In the genomic region with DNA sequence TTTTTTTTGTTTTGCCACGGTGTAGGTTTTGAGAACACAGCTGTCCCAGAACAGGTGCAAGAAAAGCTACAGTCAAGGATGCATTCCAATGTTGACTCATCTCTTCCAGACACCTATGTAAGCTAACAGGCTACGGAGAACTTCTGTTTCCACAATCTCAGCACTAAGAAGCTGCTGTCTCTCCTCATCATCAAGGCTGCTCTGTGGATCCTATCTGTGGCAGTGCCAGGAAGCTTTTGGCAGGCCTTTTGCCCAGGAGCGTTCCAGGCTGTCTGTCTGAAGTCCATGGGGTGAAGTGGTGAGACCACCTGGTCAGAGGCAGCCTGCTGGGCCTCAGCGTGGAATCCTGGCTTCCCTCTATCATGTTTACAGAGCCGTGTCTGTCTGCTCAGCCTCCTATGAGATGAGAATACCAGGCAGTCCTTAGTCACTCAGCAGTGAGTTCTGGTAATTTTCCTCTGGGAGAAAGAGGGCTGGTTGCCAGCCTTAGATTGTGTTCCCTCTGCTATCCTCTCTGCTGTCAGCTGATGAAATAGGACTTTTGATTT, we compare ENCODE assay signal across 9 mouse cellular contexts.
DNase-seq lines count a peak whose midpoint lies in the region; ATAC-seq and TF ChIP-seq lines count a peak whose summit lies in the region.
"Had no signal": no experiment of that assay in that cellular context is flagged by ENCODE, and none has a peak within 500 bp of the region (broad histone marks: within the 10 kb centered on the region; RNA-seq: fewer than 3 reads in every experiment).

No protein-coding gene starts in this region.

- H3K9ac ChIP-seq in midbrain, embryonic 13.5 days (replicated peaks): no peak overlapping the region
- H3K9ac ChIP-seq in midbrain, embryonic 11.5 days (ENCODE audit: low read length): no peak overlapping the region
- no peak overlapping the region for H3K9ac ChIP-seq in heart, embryonic 14.5 days (ENCODE audit: low read length)
- no peak overlapping the region for H3K9ac ChIP-seq in liver, postnatal 0 days (replicated peaks)
- H3K9ac ChIP-seq: liver, embryonic 14.5 days had no signal

- TF ChIP-seq EP300 in liver, postnatal 0 days (IDR thresholded peaks at IDR 0.05; ENCODE audit: low read depth): no peak

- ATAC-seq in midbrain, embryonic 13.5 days: 0 out of 2 replicates have a peak, but pooled peaks have one; percentile 30
- ATAC-seq in midbrain, embryonic 11.5 days (ENCODE audit: low FRiP score): no peak
- ATAC-seq in heart, embryonic 14.5 days (ENCODE audit: insufficient number of reproducible peaks, insufficient read depth, low FRiP score, low read depth): peak; percentile 82
- no peak for ATAC-seq in liver, postnatal 0 days

- 56% methylated on average over 5 of the region's 5 CpGs for WGBS in midbrain, embryonic 13.5 days
- 66% methylated on average over 5 of the region's 5 CpGs for WGBS in midbrain, embryonic 11.5 days
- 4% methylated on average over 5 of the region's 5 CpGs for WGBS in cerebellum, adult 2 months
- WGBS in heart, embryonic 14.5 days: 14% methylated on average over 5 of the region's 5 CpGs
- WGBS in liver, postnatal 0 days (ENCODE audit: insufficient replicate concordance): 46% methylated on average over 5 of the region's 5 CpGs

- no peak overlapping the region for H3K27ac ChIP-seq in midbrain, embryonic 13.5 days
- no peak overlapping the region for H3K27ac ChIP-seq in midbrain, embryonic 11.5 days (ENCODE audit: low read depth, low read length)
- H3K27ac ChIP-seq in cerebellum, adult 2 months (ENCODE audit: insufficient read depth, low read length): peak overlapping the region; percentile 74
- H3K27ac ChIP-seq in heart, embryonic 14.5 days (replicated peaks in 1 of 2; ENCODE audit: control insufficient read depth in 1 of 2, insufficient read depth in 1 of 2, low read depth in 2 of 2, low read length in 2 of 2): peak overlapping the region; percentile 82 to 93
- no peak overlapping the region for H3K27ac ChIP-seq in liver, postnatal 0 days (ENCODE audit: low read depth)
- H3K27ac ChIP-seq: liver, embryonic 14.5 days had no signal

- H3K27me3 ChIP-seq in midbrain, embryonic 13.5 days: no peaks in the 10 kb centered on the region
- H3K27me3 ChIP-seq in midbrain, embryonic 11.5 days (ENCODE audit: control insufficient read depth, insufficient read depth, low read length): no peaks in the 10 kb centered on the region
- no peaks in the 10 kb centered on the region for H3K27me3 ChIP-seq in cerebellum, adult 2 months (ENCODE audit: control insufficient read depth, insufficient read depth, low read length)
- no peaks in the 10 kb centered on the region for H3K27me3 ChIP-seq in heart, embryonic 14.5 days (ENCODE audit: control insufficient read depth, insufficient read depth, low read length)
- no peaks in the 10 kb centered on the region for H3K27me3 ChIP-seq in liver, postnatal 0 days (ENCODE audit: insufficient read depth, low read length)

- H3K4me3 ChIP-seq in midbrain, embryonic 13.5 days (replicated peaks): no peak overlapping the region
- H3K4me3 ChIP-seq in midbrain, embryonic 11.5 days (ENCODE audit: low read depth, low read length): no peak overlapping the region
- no peak overlapping the region for H3K4me3 ChIP-seq in cerebellum, adult 2 months (replicated peaks; ENCODE audit: insufficient read depth, low read depth, low read length)
- H3K4me3 ChIP-seq in heart, embryonic 14.5 days (ENCODE audit: control insufficient read depth in 1 of 2, insufficient read depth in 1 of 2, low read depth in 1 of 2, low read length in 2 of 2): no peak overlapping the region
- H3K4me3 ChIP-seq in liver, postnatal 0 days (ENCODE audit: low read depth, low read length): no peak overlapping the region

- no peak for DNase-seq in midbrain, embryonic 11.5 days (ENCODE audit: low spot score, missing footprints)
- DNase-seq in cerebellum, adult 2 months: peak; percentile 79 to 81
- DNase-seq in layer of hippocampus, adult 18-20 months (ENCODE audit: low spot score in 2 of 2): peak; percentile 84 to 93
- peak; percentile 6 for DNase-seq in mesoderm, embryonic 11.5 days (ENCODE audit: low read depth, low spot score)
- no peak for DNase-seq in embryo, embryonic 9.5 days (ENCODE audit: extremely low spot score)
- no peak for DNase-seq in liver, postnatal 0 days

- no peak overlapping the region for H3K4me2 ChIP-seq in midbrain, embryonic 13.5 days (replicated peaks)
- H3K4me2 ChIP-seq in midbrain, embryonic 11.5 days: no peak overlapping the region
- H3K4me2 ChIP-seq in heart, embryonic 14.5 days (ENCODE audit: low read length): no peak overlapping the region
- no peak overlapping the region for H3K4me2 ChIP-seq in liver, postnatal 0 days (ENCODE audit: low read depth, low read length)

- no peaks in the 10 kb centered on the region for H3K36me3 ChIP-seq in midbrain, embryonic 13.5 days
- no peaks in the 10 kb centered on the region for H3K36me3 ChIP-seq in midbrain, embryonic 11.5 days (ENCODE audit: control insufficient read depth, insufficient read depth, low read length)
- no peaks in the 10 kb centered on the region for H3K36me3 ChIP-seq in heart, embryonic 14.5 days (ENCODE audit: control insufficient read depth, insufficient read depth, low read length)
- no peaks in the 10 kb centered on the region for H3K36me3 ChIP-seq in liver, postnatal 0 days (replicated peaks; ENCODE audit: insufficient read depth, low read length)

- no peaks in the 10 kb centered on the region for H3K4me1 ChIP-seq in midbrain, embryonic 13.5 days (replicated peaks)
- no peaks in the 10 kb centered on the region for H3K4me1 ChIP-seq in midbrain, embryonic 11.5 days (ENCODE audit: control insufficient read depth, insufficient read depth, low read length)
- H3K4me1 ChIP-seq in cerebellum, adult 2 months (ENCODE audit: control insufficient read depth, insufficient read depth, low read length): peaks cover 11% of the 10 kb centered on the region
- H3K4me1 ChIP-seq in heart, embryonic 14.5 days (ENCODE audit: control insufficient read depth in 2 of 2, insufficient read depth in 2 of 2, low read length in 2 of 2): peaks cover 5 to 17% of the 10 kb centered on the region in 2 experiments
- H3K4me1 ChIP-seq in liver, postnatal 0 days (ENCODE audit: insufficient read depth): no peaks in the 10 kb centered on the region

- H3K9me3 ChIP-seq in midbrain, embryonic 13.5 days: no peaks in the 10 kb centered on the region
- H3K9me3 ChIP-seq in midbrain, embryonic 11.5 days (ENCODE audit: control insufficient read depth, low read length): no peaks in the 10 kb centered on the region
- 0 out of 2 replicates have a peak, but pooled peaks cover 3% of the 10 kb centered on the region for H3K9me3 ChIP-seq in heart, embryonic 14.5 days (ENCODE audit: control insufficient read depth, low read length)
- H3K9me3 ChIP-seq in liver, postnatal 0 days (ENCODE audit: low read length): no peaks in the 10 kb centered on the region

- TF ChIP-seq POLR2A in cerebellum, adult 2 months (IDR thresholded peaks at IDR 0.05; ENCODE audit: borderline replicate concordance, insufficient read depth, low read length): no peak

- TF ChIP-seq CTCF in cerebellum, adult 2 months (IDR thresholded peaks at IDR 0.05; ENCODE audit: borderline replicate concordance, insufficient read depth, low read depth, low read length): no peak
- TF ChIP-seq CTCF in liver, postnatal 0 days (IDR thresholded peaks at IDR 0.05; ENCODE audit: low read depth): no peak

Comparison
In these comparisons a context has a peak if more than half of its experiments do, and no peak if none do; other contexts are left out.
1. ATAC-seq: peak in midbrain, embryonic 13.5 days (single experiment) and heart, embryonic 14.5 days (single experiment); none in midbrain, embryonic 11.5 days (single experiment) and liver, postnatal 0 days (single experiment).
2. H3K27ac ChIP-seq: peak in cerebellum, adult 2 months (single experiment) and heart, embryonic 14.5 days (2 of 2); none in midbrain, embryonic 13.5 days (single experiment), midbrain, embryonic 11.5 days (single experiment) and liver, postnatal 0 days (single experiment).
3. DNase-seq: peak in cerebellum, adult 2 months (2 of 2), layer of hippocampus, adult 18-20 months (2 of 2) and mesoderm, embryonic 11.5 days (single experiment); none in midbrain, embryonic 11.5 days (single experiment), embryo, embryonic 9.5 days (single experiment) and liver, postnatal 0 days (single experiment).